Mouse (Mus musculus) kidney, postnatal 14 days (tissue): ENCODE results near the gene Gpr21.

Experiments
- DNase-seq: peaks from one replicate; pipeline ENCODE4 v3.0.0; 2022; ENCODE audit warnings: mixed read lengths

Gene Gpr21

DNA sequence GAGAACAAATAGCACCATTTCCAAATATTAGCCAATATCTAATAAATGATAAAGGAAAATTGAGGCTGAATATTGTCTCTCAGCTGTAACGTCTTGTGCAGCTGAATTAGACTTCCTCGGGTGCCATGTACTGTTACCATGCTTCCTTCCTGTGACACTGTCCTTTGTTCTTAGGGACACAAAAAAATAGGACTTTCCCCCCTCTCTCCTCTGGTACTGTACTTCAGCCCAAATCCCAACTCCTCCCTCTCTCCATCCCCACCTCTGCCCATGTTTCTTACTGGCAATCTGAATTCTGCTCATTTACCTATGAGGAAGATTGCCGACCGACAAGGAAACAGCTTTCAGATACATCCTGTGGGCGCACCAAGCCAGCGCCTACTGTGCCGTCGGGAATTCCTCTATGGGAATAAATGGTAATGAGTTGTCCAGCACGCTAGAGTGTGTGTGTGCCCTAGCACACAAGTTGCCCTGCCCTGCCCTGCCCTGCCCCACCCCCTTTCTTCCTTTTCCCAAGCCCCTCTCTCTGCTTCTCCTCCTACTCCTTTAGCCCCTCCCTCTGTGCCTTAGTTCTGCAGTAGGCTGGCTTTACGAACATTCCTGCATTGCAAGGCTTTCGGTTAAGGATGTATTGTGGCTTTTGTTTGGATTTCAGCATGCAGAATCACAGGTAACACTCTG, at the start of gene Gpr21:
Gene Gpr21 (plus strand): TSS at position 303 of the 681 bp plus-strand sequence.
- peak; percentile 6 for DNase-seq

DNA sequence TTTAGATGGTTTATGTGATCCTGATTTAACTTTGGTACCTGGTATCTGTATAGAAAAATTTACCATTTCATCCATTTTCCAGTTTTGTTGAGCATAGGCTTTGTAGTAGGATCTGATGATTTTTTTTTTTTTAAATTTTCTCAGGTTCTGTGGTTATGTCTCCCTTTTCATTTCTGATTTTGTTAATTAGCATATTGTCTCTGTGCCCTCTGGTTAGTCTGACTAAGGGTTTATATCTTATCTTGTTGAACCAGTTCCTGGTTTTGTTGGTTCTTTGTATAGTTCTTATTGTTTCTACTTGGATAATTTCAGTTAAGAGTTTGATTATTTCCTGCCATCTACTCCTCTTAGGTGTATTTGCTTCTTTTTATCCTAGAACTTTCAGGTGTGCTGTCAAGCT, 36.6 kb upstream of the Gpr21 start:
- DNase-seq = no peak

DNA sequence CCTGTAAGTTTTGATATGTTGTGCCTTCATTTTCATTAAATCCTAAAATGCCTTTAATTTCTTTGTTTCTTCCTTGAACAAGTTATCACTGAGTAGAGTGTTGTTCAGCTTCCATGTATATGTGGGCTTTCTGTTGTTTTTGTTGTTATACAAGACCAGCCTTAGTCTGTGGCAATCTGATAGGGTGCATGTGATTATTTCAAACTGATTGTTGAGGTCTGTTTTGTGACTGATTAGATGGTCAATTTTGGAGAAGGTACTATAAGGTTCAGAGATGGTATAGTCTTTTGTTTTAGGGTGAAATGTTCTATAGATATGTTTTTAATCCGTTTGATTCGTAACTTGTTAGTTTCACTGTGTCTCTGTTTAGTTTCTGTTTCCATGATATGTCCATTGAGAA, 36.1 kb upstream of the Gpr21 start:
- DNase-seq = no peak

DNA sequence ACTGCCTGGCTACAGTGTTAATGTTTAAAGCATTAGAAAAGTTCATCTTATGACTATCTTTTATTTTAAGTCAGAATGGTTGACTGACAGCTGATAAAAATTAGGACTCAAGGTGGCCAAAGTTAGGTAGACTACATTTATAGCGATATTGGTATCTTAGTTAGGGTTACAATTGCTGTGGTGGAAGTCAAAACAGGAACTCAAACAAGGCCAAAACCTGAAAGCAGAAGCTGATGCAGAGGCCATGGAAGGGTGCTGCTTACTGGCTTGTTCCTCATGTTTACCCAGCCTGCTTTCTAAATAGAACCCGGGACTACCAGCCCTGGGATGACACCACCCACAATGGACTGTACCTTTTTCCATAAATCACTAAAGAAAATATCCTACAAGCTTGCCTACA, 32.0 kb upstream of the Gpr21 start:
- DNase-seq = no peak

DNA sequence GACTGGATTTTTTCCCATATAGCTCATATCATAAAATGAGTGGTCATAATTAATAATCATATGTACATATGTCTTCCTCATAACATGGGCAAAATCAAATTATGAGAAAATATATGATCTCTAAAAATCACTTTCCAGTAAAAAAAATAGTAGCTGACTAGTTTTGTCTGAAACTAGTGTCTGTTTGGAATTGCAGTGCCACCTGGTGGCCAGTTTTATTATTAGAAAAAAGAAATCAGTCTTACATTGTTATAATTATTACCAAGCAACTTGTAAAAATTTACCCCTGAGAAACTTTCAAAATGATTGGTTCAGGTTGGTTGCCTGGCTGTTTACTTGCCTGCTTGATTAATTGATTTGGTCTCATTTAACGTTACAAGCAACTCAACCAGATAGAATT, 30.8 kb upstream of the Gpr21 start:
- peak; percentile 48 for DNase-seq

DNA sequence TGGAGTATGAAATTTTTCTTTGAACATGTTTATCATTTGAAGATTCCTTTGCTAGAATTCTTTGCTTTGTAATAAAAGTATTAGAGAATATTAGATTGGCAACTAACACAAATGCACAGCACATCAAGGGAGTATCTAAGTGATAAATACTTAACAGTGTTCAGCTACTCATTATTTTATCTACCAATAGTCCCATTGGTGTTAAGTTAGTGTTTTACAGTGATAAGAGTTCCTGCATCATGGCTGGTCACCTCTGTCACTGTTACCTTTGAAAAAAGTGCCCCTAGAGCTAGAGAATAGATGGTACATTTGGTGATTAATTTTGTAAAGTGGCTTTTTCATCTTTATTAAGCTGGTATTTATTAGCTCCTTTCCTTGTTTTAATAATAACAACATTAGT, 29.7 kb upstream of the Gpr21 start:
- DNase-seq = no peak

DNA sequence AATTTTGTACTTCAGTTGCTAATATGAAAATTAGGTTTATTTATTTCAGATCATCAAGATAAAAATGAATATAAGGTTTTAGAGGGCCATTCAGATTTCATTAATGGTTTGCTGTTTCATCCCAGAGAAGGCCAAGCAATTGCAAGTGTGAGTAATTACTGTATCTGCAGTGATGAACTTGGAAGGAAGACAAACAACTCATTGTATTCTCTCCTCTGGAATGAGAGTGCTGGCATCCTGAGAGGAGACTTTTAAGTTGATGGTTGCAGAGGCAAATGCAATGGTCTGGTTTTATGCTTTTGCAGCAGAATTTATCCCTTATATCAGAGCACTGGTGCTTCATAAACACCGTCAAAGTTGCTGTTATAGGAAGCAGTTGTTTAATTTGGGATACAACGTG, 27.2 kb upstream of the Gpr21 start:
- no peak for DNase-seq

DNA sequence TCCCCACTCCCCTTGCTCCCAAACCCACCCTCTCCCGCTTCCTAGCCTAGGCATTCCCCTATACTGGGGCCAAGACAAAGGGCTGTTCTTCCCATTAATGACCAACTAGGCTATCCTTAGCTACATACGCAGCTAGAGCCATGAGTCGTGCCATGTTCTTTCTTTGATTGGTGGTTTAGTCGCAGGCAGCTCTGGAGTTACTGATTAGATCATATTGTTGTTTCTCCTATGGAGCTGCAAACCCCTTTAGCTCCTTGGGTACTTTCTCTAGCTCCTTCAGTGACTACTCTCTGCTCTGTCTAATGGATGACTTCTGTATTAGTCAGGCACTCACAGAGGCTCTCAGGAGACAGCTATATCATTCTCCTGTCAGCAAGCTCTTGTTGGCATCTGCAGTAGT, 18.8 kb upstream of the Gpr21 start:
- DNase-seq = no peak

DNA sequence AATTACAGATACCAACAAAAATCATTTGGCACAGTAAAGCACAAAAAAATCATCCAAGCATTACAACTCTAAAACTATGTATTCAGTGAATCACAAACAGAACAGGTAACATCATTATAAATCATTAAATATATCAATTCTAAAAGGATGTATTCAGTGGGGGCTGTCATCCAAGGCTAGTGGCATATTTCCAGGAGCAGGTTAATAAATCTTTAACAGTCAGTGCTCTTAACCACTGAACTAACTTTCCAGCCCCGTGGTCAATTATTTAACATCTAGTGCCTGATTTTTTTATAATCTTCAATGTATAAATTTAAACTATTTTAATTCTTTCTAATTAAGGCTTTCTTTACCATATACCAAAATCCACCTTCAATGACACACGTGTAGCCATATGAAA, 10.3 kb upstream of the Gpr21 start:
- peak; percentile 8 for DNase-seq

DNA sequence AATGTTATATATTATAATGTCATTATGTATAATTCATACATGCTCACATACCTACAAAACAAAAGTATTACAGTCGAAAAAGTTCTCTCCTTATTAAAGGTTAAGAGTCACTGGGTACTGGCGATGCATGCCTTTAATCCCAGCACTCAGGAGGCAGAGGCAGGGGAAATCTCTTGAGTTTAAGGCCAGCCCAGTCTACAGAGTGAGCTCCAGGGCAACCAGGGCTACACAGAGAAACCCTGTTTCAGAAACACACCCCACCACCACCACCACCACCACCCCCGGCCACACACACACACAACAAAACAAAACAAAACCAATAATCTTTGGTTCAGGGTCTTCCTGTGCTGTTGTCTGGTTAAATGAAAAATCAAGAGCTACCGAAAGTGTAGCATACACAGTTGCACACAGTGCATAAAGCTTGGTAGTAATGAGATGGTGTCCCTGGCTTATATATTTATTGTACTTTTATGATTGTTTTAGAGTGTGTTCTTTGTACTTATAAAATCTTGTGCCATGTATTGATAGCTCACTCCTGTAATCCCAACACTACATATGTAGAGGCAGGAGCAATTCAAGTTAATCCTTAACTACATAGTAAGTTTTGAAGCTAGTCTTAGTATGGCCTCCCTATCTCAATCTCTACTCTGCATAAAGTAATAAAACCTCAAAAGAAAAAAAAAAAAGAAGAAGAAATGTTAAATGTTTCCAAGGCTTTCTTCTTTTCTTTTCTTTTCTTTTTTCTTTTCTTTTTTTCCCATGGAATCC, 4.8 kb upstream of the Gpr21 start:
- no peak for DNase-seq

DNA sequence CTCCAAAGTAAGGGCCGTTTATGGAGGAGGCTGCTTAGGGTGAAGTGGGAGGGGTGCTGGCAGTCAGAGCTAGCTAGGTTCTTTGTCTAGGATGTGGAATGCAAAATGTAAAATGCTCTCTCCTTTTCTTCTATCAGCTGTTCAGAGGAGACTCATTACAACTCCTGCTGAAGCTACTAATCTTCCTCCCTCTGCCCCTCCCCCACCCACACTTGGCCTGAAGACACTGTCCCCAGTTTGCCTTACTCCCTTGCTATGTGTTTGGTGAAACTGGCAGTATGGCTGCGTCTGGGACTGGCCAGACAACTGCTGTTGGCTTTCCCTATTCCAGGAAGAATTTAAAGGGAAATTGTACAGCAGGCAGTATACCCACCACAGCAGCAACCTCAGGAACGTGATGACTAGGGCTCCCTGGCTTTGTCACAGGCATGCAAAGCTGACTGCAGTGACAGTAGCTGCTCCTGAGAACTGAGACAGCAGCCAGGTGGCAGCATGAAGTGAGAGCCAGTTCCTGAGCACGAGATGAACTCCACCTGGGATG, 860 bp downstream of the Gpr21 start:
- no peak for DNase-seq

DNA sequence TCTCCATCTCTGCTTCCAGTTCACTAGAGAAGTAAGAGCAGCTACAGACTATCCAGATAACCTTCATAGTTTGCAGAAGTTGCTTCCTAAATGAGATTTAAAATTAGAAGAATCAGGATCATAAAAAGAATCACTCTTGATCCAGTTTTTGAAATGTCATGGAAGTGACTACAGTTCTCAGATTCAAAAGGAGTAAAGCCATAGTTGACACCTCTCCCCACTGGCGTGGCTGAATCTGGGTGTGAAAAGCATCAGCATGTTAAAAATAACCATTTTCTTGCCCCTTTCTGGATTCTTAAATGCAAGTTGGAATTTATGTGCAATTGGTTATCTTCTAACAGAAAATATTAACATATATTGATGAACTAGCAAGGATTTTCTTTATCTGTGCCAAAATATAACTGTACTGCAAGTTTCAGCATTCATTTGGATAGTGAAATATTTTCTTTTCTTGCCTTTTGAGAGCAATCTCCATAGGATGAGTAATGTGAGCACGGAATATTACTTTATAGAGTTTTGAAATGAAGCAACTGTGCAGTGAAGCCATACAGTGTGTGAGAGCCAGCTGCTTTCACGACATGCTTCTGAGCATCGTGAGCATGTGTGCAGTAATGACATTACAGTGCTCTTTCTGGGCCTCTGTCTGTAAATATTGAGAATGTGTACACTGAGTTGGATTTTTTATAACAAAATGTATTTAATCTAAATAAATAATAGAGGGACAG, 2.6 kb downstream of the Gpr21 start:
- no peak for DNase-seq

DNA sequence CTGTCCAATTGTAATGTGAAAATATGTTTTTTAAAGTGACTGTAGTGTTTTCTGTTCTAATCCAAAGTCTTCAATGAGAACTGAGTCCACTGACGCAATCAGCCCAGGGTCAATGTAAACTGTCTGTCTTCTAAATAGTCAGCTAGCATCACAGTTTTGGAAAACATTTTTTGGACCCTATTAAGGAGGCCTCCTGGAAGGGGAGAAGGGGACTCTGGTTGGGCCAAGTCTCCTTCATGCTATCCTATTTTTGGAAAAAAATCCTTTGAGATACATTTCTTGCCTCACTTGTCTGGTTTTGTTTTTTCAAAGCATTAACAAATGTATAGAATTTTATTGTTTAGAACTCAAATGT, 3.1 kb downstream of the Gpr21 start:
- no peak for DNase-seq

DNA sequence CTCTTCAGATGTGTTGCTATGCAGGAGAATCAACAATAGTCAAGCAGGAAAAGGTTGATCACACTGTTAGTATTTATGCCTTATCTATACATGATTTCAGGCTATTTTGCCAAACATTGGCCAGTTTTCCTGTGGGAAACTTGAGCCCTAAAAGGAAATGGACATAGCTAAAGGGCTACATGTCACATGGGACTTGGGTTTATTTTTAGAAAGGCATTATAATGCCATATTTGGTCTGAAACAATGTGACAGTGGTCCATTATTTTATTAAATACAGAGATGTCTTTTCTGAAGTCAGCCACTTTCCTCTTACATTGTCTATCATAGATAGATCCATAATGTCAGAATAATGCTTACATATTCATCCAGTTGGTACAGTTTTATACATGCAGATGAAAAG, 11.5 kb downstream of the Gpr21 start:
- DNase-seq = no peak

DNA sequence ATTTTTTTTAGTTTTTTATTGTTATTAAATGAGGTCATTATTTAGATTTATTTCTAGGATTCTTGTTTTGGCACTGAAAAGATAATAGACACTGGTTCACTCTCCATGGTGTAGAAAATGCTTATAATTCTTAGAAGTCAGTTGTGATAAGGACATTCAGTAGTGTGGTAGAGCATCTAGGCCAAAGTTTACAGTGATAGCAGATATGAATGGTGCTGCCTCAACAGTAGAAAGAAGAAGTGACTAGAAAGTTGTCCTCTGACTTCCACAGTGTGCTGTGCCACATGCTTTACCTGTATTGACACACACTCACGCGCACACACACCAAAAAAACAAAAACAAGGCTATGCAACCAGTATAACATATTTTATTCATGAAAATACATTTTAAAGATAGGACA, 13.3 kb downstream of the Gpr21 start:
- no peak for DNase-seq

DNA sequence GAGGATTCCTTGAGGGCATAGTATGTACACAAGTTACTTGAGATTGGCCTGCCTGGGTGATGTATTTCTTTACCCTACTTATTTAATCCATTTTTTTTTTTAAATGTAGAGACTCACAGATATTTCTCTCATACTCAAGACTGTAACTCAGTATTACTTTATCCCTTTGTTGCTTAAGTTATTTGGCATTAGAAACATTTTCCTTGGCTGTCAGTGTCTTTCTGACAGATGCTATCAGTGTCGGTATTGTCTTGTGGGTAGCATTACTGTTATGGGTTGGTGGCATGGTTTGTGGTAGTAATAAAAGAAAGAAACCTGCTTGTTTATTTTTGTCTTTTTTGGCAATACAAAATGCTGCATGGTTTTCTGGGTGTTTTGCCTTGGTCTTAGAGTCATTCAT, 14.6 kb downstream of the Gpr21 start:
- DNase-seq = no peak

DNA sequence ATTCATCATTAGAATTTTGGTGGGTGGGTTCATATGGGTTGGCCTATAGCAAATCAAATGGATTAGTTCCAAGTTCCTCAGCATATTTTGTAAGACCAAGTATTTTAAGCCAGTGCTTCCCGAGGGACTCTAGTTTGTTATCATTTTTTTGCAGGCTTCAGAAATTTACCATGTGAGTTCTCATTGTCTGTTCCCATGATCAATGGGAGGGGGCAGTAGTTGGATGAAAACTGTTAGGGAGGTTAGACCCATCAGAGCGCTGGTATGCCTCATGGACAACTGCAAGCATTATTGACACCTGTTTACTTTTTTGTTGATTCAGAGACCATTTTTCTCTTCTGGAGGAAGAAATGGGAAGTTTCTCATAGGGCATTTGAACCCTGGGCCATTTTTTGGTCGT, 15.5 kb downstream of the Gpr21 start:
- DNase-seq = no peak

DNA sequence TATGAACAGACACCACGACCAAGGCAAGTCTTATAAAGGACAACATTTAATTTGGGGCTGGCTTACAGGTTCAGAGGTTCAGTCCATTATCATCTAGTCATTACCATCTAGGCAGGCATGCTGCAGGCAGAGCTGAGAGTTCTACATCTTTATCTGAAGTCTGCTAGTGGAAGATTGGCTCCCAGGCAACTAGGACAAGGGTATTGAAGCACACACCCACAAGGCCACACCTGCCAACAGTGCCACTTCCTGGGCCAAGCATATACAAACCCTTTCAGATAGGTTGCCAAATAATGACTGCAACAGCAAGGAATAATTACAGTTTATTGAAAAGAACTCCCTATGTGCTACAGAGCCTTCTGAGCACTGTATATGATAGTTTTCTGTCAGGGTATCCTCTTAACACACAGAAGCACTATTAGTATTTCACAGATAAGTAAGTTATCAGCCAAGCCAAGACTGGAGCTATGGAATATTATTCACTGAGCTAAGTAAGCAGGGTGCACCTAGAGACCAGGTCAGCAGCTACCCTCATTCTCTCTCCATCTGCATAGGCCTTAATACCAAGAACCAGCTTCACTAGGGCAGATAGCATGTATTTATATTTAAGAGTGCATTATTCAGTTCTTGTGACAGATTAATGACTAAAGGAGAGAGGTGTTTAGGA, 33.3 kb downstream of the Gpr21 start:
- no peak for DNase-seq

DNA sequence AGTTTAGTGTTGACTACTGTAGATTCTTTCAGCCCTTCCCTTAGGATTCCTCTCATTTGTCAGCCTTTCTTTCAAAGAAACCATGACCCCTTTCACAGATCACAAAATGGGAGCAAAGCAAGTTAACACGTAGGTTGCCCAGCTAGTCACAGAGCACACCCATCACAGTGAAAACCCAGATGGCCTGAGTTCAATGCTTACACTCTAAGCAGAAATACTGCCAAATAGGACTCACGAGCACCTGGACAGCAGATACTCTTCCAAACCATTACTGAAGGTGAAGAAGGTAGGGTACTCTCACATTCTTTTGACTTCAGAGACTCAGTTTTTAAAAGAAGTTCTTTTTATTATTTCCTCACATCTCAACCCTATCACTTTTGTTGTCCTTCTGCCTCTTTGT, 40.2 kb downstream of the Gpr21 start:
- DNase-seq = no peak

DNA sequence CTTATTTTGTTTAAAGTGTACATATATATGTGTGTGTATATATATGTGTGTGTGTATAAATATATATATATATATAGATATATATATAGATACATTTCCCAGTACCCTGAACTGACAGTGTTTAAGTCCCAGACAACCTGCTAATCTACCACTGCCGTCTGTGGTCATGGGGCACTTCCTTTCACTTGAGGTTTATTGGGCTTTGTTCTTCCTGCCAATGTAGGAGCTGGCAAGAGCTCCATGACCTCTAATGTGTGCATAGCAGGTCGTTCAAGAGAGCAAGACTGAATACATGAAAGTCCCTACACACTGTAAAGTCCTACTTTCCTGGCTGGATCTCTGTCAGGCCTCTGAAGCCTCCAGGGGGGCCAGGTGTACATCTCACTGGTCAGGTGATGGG, 49.4 kb downstream of the Gpr21 start:
- DNase-seq = no peak

DNA sequence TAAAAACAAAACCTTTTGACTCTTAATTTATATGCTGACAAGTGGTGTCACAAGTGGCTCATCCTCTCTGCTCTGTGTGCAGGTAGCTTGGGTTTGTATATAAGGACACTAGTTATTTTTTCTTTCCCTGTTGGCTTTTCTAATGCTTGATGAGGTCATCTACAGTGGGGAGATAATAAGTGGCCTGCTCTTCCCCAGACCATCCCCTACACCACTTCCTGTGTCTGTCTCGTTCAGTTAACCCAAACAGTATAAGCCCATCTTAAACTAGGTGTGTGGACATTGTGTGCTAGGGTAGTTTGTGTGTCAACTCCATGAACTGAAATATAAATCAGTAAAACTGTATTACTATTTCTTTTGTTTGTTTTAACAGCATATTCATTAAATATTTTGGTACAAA, 49.9 kb downstream of the Gpr21 start:
- DNase-seq = no peak

DNA sequence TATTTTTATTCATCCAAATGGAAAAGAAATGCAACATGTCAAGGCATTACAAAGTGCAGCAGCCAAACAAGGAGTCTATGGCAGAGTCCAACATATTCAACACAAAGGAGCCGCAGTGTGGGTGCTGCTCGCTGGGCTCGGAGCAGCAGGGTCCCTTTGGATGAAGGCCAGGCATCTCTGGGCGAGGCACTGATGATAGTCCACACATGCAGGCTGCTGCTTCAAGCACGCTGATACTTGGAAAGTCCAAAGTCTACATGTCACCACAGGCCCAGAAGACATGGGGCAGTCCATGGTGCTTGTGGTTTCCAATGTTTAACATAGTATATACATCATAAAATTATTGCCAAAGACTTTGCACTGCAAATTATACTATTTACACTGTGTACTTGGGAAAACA, 53.8 kb downstream of the Gpr21 start:
- DNase-seq = peak; percentile 60
